Mouse (Mus musculus) spleen, embryonic (tissue): ENCODE data around the gene Poldip2.

Experiments used
- CTCF ChIA-PET: fragments of 350-600 bp; sonication (Branson Sonifier 250); formaldehyde crosslinking; loops from one replicate; lab custom pipeline; 2022; lab: Charles Lee

Gene Poldip2

GRCm38 (mm10) chr11:78536690-78537084, 24.7 kb downstream of the Poldip2 start:
- CTCF ChIA-PET: interaction anchor here (0.7 kb wide), 1 partner anchor 15 kb away, joined by 3 read pairs; no protein-coding TSS in a partner anchor

- CTCF ChIA-PET: no interaction called here
Observed at GRCm38 (mm10) chr11:78540358-78540757, 28.4 kb downstream of the Poldip2 start.

DNA sequence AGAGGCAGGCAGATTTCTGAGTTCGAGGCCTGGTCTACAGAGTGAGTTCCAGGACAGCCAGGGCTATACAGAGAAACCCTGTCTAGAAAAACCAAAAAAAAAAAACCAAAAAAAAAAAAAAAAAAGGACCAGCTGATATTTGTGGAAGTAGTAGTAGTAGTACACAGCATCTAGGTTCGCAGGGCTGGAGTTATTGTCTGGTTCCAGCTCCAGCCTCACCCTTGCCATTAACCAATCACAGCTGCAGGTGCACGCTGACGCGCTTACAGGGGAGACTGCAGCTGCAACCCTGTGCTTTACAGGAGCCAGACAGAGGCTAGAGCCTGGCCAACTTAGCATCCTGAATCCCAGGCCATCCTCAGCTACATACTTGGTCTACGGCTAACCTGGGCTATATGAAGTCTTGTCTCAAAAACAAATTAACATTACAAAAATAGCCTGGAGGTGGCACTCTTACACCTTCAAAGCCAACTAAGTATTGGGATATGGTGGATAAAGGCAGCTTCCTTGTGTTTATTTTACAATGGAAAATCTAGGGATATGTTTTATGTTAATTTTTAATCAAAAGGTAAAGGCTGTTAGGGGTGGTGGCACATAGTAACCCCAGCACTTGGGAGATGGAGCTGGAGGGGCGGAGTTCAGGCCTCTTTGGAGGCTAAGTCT, 32.6 kb downstream of the Poldip2 start:
- CTCF ChIA-PET: no interaction called here

- CTCF ChIA-PET: no interaction called here
Observed at GRCm38 (mm10) chr11:78545181-78545580, 33.2 kb downstream of the Poldip2 start.

- CTCF ChIA-PET: no interaction called here
Observed at GRCm38 (mm10) chr11:78547718-78548460, 35.9 kb downstream of the Poldip2 start.

- CTCF ChIA-PET: no interaction called here
Observed at GRCm38 (mm10) chr11:78549491-78549987, 37.5 kb downstream of the Poldip2 start.

- CTCF ChIA-PET: no interaction called here
Observed at GRCm38 (mm10) chr11:78550168-78551058, 38.4 kb downstream of the Poldip2 start, which contains the start of gene Tmem97. Gene Tmem97, minus strand, starts transcription at chr11:78550777.

GRCm38 (mm10) chr11:78551059-78551398, 39.0 kb downstream of the Poldip2 start:
- CTCF ChIA-PET: no interaction called here

- CTCF ChIA-PET: no interaction called here
Observed at GRCm38 (mm10) chr11:78555623-78556022, 43.6 kb downstream of the Poldip2 start.

- CTCF ChIA-PET: no interaction called here
Observed at GRCm38 (mm10) chr11:78556070-78556469, 44.1 kb downstream of the Poldip2 start.

GRCm38 (mm10) chr11:78557241-78557640, 45.2 kb downstream of the Poldip2 start:
- CTCF ChIA-PET: interaction anchor here (0.8 kb wide), 1 partner anchor 236 kb away, joined by 5 read pairs; no protein-coding TSS in a partner anchor

DNA sequence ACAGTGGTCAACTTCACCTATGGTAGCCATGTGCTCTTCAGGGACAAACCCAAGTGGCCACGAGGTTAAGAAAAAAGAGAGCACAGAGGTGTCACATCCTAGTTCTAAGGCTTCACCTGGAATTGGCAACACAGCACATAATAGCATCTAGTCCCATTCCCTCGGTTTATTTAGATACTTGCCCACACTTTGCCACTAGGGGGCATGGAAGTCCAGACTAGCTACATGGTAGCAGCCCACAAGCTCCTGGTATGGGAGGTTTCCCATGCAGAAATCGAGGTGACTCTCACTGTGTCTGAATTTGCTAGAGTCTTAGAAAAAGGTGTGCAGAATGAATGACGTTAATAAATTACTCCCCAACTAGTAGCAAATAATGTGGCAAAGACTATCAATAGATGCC, 48.5 kb downstream of the Poldip2 start:
- CTCF ChIA-PET: interaction anchor here (0.6 to 1.0 kb wide), 3 partner anchors 23 to 442 kb away, joined by 3 to 7 read pairs (median 4); no protein-coding TSS in a partner anchor

- CTCF ChIA-PET: interaction anchor here (0.5 to 0.6 kb wide), 2 partner anchors 26 to 131 kb away, joined by 5 to 6 read pairs; no protein-coding TSS in a partner anchor
Observed at GRCm38 (mm10) chr11:78566775-78567174, 54.8 kb downstream of the Poldip2 start.

DNA sequence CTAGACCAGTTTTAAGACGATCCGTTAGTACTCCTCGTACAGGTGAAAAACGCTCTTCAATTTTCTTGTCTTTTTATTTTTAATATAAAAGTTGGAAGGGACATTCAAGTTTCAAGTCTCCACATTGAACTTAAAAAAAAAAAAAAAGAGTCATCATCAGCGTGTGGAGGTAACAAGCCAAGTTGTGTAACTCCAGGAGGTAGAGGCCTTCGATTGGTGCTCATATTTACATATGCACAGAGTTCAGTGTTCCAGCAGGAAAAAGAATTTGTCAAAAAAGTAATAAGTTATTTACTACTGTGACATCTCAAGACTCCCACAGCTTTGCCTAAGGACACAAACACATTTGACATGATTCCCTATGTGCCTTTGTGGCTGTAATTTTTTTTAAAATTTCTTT, 55.6 kb downstream of the Poldip2 start:
- CTCF ChIA-PET: interaction anchor here (0.7 kb wide), 1 partner anchor 8 kb away, joined by 3 read pairs; no protein-coding TSS in a partner anchor

DNA sequence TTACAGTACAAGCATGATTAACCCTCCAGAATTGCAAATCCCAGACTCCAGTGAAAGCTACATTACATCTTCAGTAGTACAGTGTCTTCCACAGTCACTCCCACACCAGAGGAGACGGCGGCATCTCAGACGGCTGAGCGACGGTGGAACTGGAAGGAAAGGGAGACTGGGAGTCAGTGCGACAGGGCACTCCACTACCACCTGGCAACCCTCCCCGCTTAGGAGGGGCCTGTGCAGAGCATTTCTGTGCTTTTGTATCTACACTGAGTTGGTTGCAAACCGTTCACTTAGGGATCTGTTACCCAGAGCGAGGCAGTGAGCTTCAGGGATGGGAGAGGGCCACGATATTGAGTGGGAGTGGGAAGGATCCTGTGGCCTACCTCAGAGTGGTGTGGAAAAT, 56.8 kb downstream of the Poldip2 start:
- CTCF ChIA-PET: no interaction called here

DNA sequence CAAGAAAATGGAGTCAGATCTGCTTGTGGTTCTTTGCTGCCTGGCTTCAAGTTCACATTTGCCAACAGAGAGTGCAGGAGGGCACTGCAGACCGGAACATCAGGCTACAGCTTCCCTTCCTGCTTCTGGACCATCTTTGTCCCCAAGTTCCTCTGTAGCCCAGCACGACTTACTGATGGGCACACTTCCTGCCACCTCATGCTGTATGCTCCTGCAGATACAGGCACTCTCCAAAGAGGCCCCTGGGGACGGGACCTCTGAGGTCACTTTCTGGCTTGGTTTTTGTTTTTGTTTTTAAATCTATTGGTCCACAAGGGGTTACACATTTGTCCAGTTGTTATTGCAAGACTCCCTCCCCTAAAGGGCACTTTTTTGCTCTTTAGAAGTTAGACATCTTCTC, 57.8 kb downstream of the Poldip2 start:
- CTCF ChIA-PET: no interaction called here

DNA sequence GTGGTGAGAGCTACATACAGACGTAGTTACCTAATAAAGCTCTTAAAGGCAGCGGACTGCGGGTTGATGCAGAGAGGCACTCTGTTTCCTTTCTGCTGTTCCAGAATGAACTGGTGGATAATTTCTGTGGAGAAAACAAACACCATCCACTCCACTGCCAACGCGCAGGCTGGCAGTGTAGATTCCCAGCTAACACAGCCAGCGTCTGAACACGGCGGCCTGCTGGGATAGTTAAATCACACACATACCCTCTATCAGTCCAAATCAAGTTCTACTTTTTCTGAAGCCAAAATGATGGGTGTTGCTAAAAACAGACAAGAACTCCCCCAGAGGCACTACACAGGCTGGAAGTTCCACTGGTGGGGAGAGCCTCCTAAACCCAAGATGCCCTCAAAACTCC, 59.4 kb downstream of the Poldip2 start:
- CTCF ChIA-PET: no interaction called here

- CTCF ChIA-PET: interaction anchor here (0.6 kb wide), 1 partner anchor 10 kb away, joined by 4 read pairs; no protein-coding TSS in a partner anchor
Observed at GRCm38 (mm10) chr11:78571854-78572253, 59.9 kb downstream of the Poldip2 start.
